Mouse (Mus musculus): Measurements from ENCODE around the gene Retreg1. TPM values are rescaled to one million over a fixed set of nuclear protein-coding genes. Genes with fewer than 3 reads are reported as not detected.

Gene Retreg1
- polyA plus RNA-seq, 1 experiment from 2014 or later: 1.0 TPM

GRCm38 (mm10) chr15:25866106-25866505 lies 23.1 kb downstream of the Retreg1 start:
- no peak overlapping the region for H3K27ac ChIP-seq
- H3K9me3 ChIP-seq (replicated peaks): no peaks in the 10 kb centered on the region
- no peak overlapping the region for H3K9ac ChIP-seq
- H3K27me3 ChIP-seq (replicated peaks): no peaks in the 10 kb centered on the region
- no peaks in the 10 kb centered on the region for H3K36me3 ChIP-seq
- H3K4me1 ChIP-seq: no peaks in the 10 kb centered on the region
- 75% methylated on average over 6 of the region's 6 CpGs for WGBS (ENCODE audit: insufficient replicate concordance)
- no peak overlapping the region for H3K4me3 ChIP-seq
- ATAC-seq: no peak
- H3K4me2 ChIP-seq: no peak overlapping the region

GRCm38 (mm10) chr15:25869129-25869528 lies 26.1 kb downstream of the Retreg1 start:
- Histone ChIP-seq H3K36me3 (no peaks in the 10 kb centered on the region), H3K4me3 (no peak overlapping the region), H3K27me3 (replicated peaks) (no peaks in the 10 kb centered on the region), H3K9me3 (replicated peaks) (no peaks in the 10 kb centered on the region), H3K9ac (no peak overlapping the region), H3K4me2 (no peak overlapping the region), H3K27ac (no peak overlapping the region), H3K4me1 (no peaks in the 10 kb centered on the region)
- WGBS (ENCODE audit: insufficient replicate concordance): 53% methylated on average over 5 of the region's 5 CpGs
- ATAC-seq: no peak

- ATAC-seq: no peak
- Histone ChIP-seq H3K9me3 (replicated peaks) (no peaks in the 10 kb centered on the region), H3K4me2 (no peak overlapping the region), H3K4me1 (no peaks in the 10 kb centered on the region), H3K27ac (no peak overlapping the region), H3K4me3 (no peak overlapping the region), H3K36me3 (no peaks in the 10 kb centered on the region), H3K9ac (no peak overlapping the region), H3K27me3 (replicated peaks) (no peaks in the 10 kb centered on the region)
- WGBS (ENCODE audit: insufficient replicate concordance): 61% methylated on average over 7 of the region's 7 CpGs
These were observed 28.5 kb downstream of the Retreg1 start for GRCm38 (mm10) chr15:25871470-25871869.

- Histone ChIP-seq H3K9ac (no peak overlapping the region), H3K4me1 (no peaks in the 10 kb centered on the region), H3K4me3 (no peak overlapping the region), H3K27me3 (replicated peaks) (no peaks in the 10 kb centered on the region), H3K4me2 (no peak overlapping the region), H3K27ac (no peak overlapping the region), H3K9me3 (replicated peaks) (no peaks in the 10 kb centered on the region), H3K36me3 (no peaks in the 10 kb centered on the region)
- WGBS (ENCODE audit: insufficient replicate concordance): 76% methylated on average over 9 of the region's 9 CpGs
- ATAC-seq: no peak
These were observed 29.1 kb downstream of the Retreg1 start for GRCm38 (mm10) chr15:25872118-25872517.

GRCm38 (mm10) chr15:25872657-25873056 lies 29.7 kb downstream of the Retreg1 start:
- Histone ChIP-seq H3K4me3 (no peak overlapping the region), H3K27ac (no peak overlapping the region), H3K4me1 (no peaks in the 10 kb centered on the region), H3K9ac (no peak overlapping the region), H3K9me3 (replicated peaks) (no peaks in the 10 kb centered on the region), H3K27me3 (replicated peaks) (no peaks in the 10 kb centered on the region), H3K4me2 (no peak overlapping the region), H3K36me3 (no peaks in the 10 kb centered on the region)
- no peak for ATAC-seq
- 69% methylated on average over 9 of the region's 9 CpGs for WGBS (ENCODE audit: insufficient replicate concordance)

- Histone ChIP-seq H3K9me3 (replicated peaks) (no peaks in the 10 kb centered on the region), H3K4me3 (no peak overlapping the region), H3K4me1 (no peaks in the 10 kb centered on the region), H3K27me3 (replicated peaks) (no peaks in the 10 kb centered on the region), H3K36me3 (no peaks in the 10 kb centered on the region), H3K27ac (no peak overlapping the region), H3K4me2 (no peak overlapping the region), H3K9ac (no peak overlapping the region)
- no peak for ATAC-seq
- 48% methylated on average over 1 of the region's 1 CpGs for WGBS (ENCODE audit: insufficient replicate concordance)
These were observed 30.6 kb downstream of the Retreg1 start for GRCm38 (mm10) chr15:25873536-25873935.

- no peak for ATAC-seq
- no peaks in the 10 kb centered on the region for H3K4me1 ChIP-seq
- H3K27me3 ChIP-seq (replicated peaks): no peaks in the 10 kb centered on the region
- no peak overlapping the region for H3K9ac ChIP-seq
- H3K36me3 ChIP-seq: no peaks in the 10 kb centered on the region
- no peak overlapping the region for H3K4me2 ChIP-seq
- H3K4me3 ChIP-seq: no peak overlapping the region
- H3K27ac ChIP-seq: no peak overlapping the region
- WGBS (ENCODE audit: insufficient replicate concordance): 52% methylated on average over 14 of the region's 15 CpGs
- H3K9me3 ChIP-seq (replicated peaks): no peaks in the 10 kb centered on the region
These were observed 33.7 kb downstream of the Retreg1 start for GRCm38 (mm10) chr15:25876601-25877161.

- Histone ChIP-seq H3K9ac (no peak overlapping the region), H3K27me3 (replicated peaks) (no peaks in the 10 kb centered on the region), H3K4me2 (no peak overlapping the region), H3K36me3 (no peaks in the 10 kb centered on the region), H3K4me1 (no peaks in the 10 kb centered on the region), H3K4me3 (no peak overlapping the region), H3K27ac (no peak overlapping the region), H3K9me3 (replicated peaks) (no peaks in the 10 kb centered on the region)
- 67% methylated on average over 7 of the region's 7 CpGs for WGBS (ENCODE audit: insufficient replicate concordance)
- no peak for ATAC-seq
These were observed 34.8 kb downstream of the Retreg1 start for GRCm38 (mm10) chr15:25877798-25878197.

GRCm38 (mm10) chr15:25879229-25879628 lies 36.2 kb downstream of the Retreg1 start:
- H3K9ac ChIP-seq: no peak overlapping the region
- WGBS (ENCODE audit: insufficient replicate concordance): 61% methylated on average over 6 of the region's 6 CpGs
- H3K4me2 ChIP-seq: no peak overlapping the region
- no peaks in the 10 kb centered on the region for H3K27me3 ChIP-seq (replicated peaks)
- ATAC-seq: no peak
- no peak overlapping the region for H3K27ac ChIP-seq
- H3K4me3 ChIP-seq: no peak overlapping the region
- H3K36me3 ChIP-seq: no peaks in the 10 kb centered on the region
- no peaks in the 10 kb centered on the region for H3K9me3 ChIP-seq (replicated peaks)
- no peaks in the 10 kb centered on the region for H3K4me1 ChIP-seq

- ATAC-seq: no peak
- no peaks in the 10 kb centered on the region for H3K9me3 ChIP-seq (replicated peaks)
- H3K4me1 ChIP-seq: no peaks in the 10 kb centered on the region
- no peak overlapping the region for H3K9ac ChIP-seq
- no peak overlapping the region for H3K4me2 ChIP-seq
- 27% methylated on average over 5 of the region's 5 CpGs for WGBS (ENCODE audit: insufficient replicate concordance)
- H3K27ac ChIP-seq: no peak overlapping the region
- no peaks in the 10 kb centered on the region for H3K36me3 ChIP-seq
- H3K27me3 ChIP-seq (replicated peaks): no peaks in the 10 kb centered on the region
- H3K4me3 ChIP-seq: no peak overlapping the region
These were observed 37.2 kb downstream of the Retreg1 start for GRCm38 (mm10) chr15:25880192-25880591.

- H3K9ac ChIP-seq: no peak overlapping the region
- WGBS (ENCODE audit: insufficient replicate concordance): 48% methylated on average over 4 of the region's 4 CpGs
- H3K27me3 ChIP-seq (replicated peaks): no peaks in the 10 kb centered on the region
- no peaks in the 10 kb centered on the region for H3K4me1 ChIP-seq
- no peak overlapping the region for H3K4me2 ChIP-seq
- no peak for ATAC-seq
- no peaks in the 10 kb centered on the region for H3K9me3 ChIP-seq (replicated peaks)
- H3K4me3 ChIP-seq: no peak overlapping the region
- H3K27ac ChIP-seq: no peak overlapping the region
- no peaks in the 10 kb centered on the region for H3K36me3 ChIP-seq
These were observed 39.0 kb downstream of the Retreg1 start for GRCm38 (mm10) chr15:25882002-25882401.

- ATAC-seq: no peak
- H3K36me3 ChIP-seq: no peaks in the 10 kb centered on the region
- no peak overlapping the region for H3K4me2 ChIP-seq
- 66% methylated on average over 14 of the region's 14 CpGs for WGBS (ENCODE audit: insufficient replicate concordance)
- H3K9ac ChIP-seq: no peak overlapping the region
- no peak overlapping the region for H3K4me3 ChIP-seq
- no peak overlapping the region for H3K27ac ChIP-seq
- no peaks in the 10 kb centered on the region for H3K27me3 ChIP-seq (replicated peaks)
- no peaks in the 10 kb centered on the region for H3K4me1 ChIP-seq
- H3K9me3 ChIP-seq (replicated peaks): no peaks in the 10 kb centered on the region
These were observed 41.5 kb downstream of the Retreg1 start for GRCm38 (mm10) chr15:25884416-25884958.

GRCm38 (mm10) chr15:25886581-25887011 lies 43.6 kb downstream of the Retreg1 start:
- Histone ChIP-seq H3K36me3 (no peaks in the 10 kb centered on the region), H3K4me1 (no peaks in the 10 kb centered on the region), H3K4me3 (no peak overlapping the region), H3K4me2 (no peak overlapping the region), H3K9ac (no peak overlapping the region), H3K9me3 (replicated peaks) (no peaks in the 10 kb centered on the region), H3K27me3 (replicated peaks) (no peaks in the 10 kb centered on the region), H3K27ac (no peak overlapping the region)
- WGBS (ENCODE audit: insufficient replicate concordance): 65% methylated on average over 6 of the region's 6 CpGs
- ATAC-seq: no peak
